Mouse (Mus musculus) G1E-ER4 (cell line): ENCODE data around the gene Gm44579. TPM values are rescaled to one million over a fixed set of nuclear protein-coding genes. Genes with fewer than 3 reads are reported as not detected.

Experiments used
- GATA1 ChIP-seq: IDR thresholded peaks from one replicate; pipeline ENCODE4 v1.8.0; 2012; ENCODE audit warnings: low read length, inconsistent platforms
- polyA plus RNA-seq: library from polyadenylated mRNA; stranded (reverse); fragments of >175 nt; gene quantifications from 2 replicates; pipeline ENCODE4 v1.2.3, GENCODE M21; 2012

Gm44579 gene
- polyA plus RNA-seq, 1 experiment: not detected

- no peak for TF ChIP-seq GATA1
These were observed 40.1 kb downstream of the Gm44579 start for GRCm38 (mm10) chr15:98180567-98181131.

- TF ChIP-seq GATA1: no peak
These were observed 43.5 kb downstream of the Gm44579 start for GRCm38 (mm10) chr15:98177320-98177719.

- TF ChIP-seq GATA1: no peak
These were observed 47.0 kb downstream of the Gm44579 start for GRCm38 (mm10) chr15:98173821-98174220.

GRCm38 (mm10) chr15:98172113-98172512 is 48.7 kb downstream of the Gm44579 start:
- TF ChIP-seq GATA1: no peak

GRCm38 (mm10) chr15:98170917-98171316 is 49.9 kb downstream of the Gm44579 start:
- TF ChIP-seq GATA1: no peak

GRCm38 (mm10) chr15:98170365-98170764 is 50.4 kb downstream of the Gm44579 start:
- TF ChIP-seq GATA1: no peak

- TF ChIP-seq GATA1: no peak
These were observed 52.2 kb downstream of the Gm44579 start for GRCm38 (mm10) chr15:98168622-98169004.

- TF ChIP-seq GATA1: no peak
These were observed 52.8 kb downstream of the Gm44579 start for GRCm38 (mm10) chr15:98167645-98168621.

GRCm38 (mm10) chr15:98166963-98167644 is 53.7 kb downstream of the Gm44579 start, which contains the start of gene Ccdc184:
Gene Ccdc184, plus strand, starts transcription at chr15:98167158.
- no peak for TF ChIP-seq GATA1

- TF ChIP-seq GATA1: no peak
These were observed 55.3 kb downstream of the Gm44579 start, which contains the start of gene Asb8 for GRCm38 (mm10) chr15:98165525-98165924. Gene Asb8, minus strand, starts transcription at chr15:98165625.

GRCm38 (mm10) chr15:98162561-98162960 is 58.2 kb downstream of the Gm44579 start:
- no peak for TF ChIP-seq GATA1

GRCm38 (mm10) chr15:98161026-98161805 is 59.6 kb downstream of the Gm44579 start:
- TF ChIP-seq GATA1: no peak

- TF ChIP-seq GATA1: no peak
These were observed 63.5 kb downstream of the Gm44579 start for GRCm38 (mm10) chr15:98157253-98157652.

GRCm38 (mm10) chr15:98155944-98156343 is 64.8 kb downstream of the Gm44579 start:
- no peak for TF ChIP-seq GATA1

- TF ChIP-seq GATA1: no peak
These were observed 65.5 kb downstream of the Gm44579 start for GRCm38 (mm10) chr15:98155272-98155671.

- no peak for TF ChIP-seq GATA1
These were observed 66.1 kb downstream of the Gm44579 start for GRCm38 (mm10) chr15:98154631-98155030.
